Comparison of ENCODE assay signal across 7 mouse cellular contexts in genomic region chr16:22118716-22119501, GRCm38 (mm10). TPM values are rescaled to one million over a fixed set of nuclear protein-coding genes. Genes with fewer than 3 reads are reported as not detected.
DNase-seq lines count a peak whose midpoint lies in the region; ATAC-seq and TF ChIP-seq lines count a peak whose summit lies in the region.

No protein-coding gene starts in this region.

- H3K27ac ChIP-seq in heart, adult 2 months: peak overlapping the region; percentile 20; the same call in 1 of the 2 replicates
- no peak overlapping the region for H3K27ac ChIP-seq in hindbrain, embryonic 13.5 days
- no peak overlapping the region for H3K27ac ChIP-seq in midbrain, embryonic 13.5 days

- H3K36me3 ChIP-seq in heart, adult 2 months (ENCODE audit: control insufficient read depth, insufficient read depth, low read length): no peaks in the 10 kb centered on the region
- peaks cover 15% of the 10 kb centered on the region; the same call in 1 of the 2 replicates for H3K36me3 ChIP-seq in hindbrain, embryonic 13.5 days
- peaks cover 7% of the 10 kb centered on the region for H3K36me3 ChIP-seq in midbrain, embryonic 13.5 days

- DNase-seq in spleen, postnatal 36 days (ENCODE audit: low spot score in 2 of 2): peak; percentile 18 to 24
- DNase-seq in spleen, adult 12 weeks (ENCODE audit: low spot score): no peak
- DNase-seq in heart, adult 2 months: peak; percentile 13 to 29
- peak; percentile 20 to 38 for DNase-seq in kidney, postnatal 4 days
- no peak for DNase-seq in lung, postnatal 25 days (ENCODE audit: low spot score)

- no peak for ATAC-seq in hindbrain, embryonic 13.5 days (ENCODE audit: low FRiP score)
- ATAC-seq in midbrain, embryonic 13.5 days: no peak

- H3K4me2 ChIP-seq in hindbrain, embryonic 13.5 days: no peak overlapping the region
- no peak overlapping the region for H3K4me2 ChIP-seq in midbrain, embryonic 13.5 days (replicated peaks)

- no peaks in the 10 kb centered on the region for H3K27me3 ChIP-seq in heart, adult 2 months (ENCODE audit: control insufficient read depth, insufficient read depth, low read length)
- no peaks in the 10 kb centered on the region for H3K27me3 ChIP-seq in hindbrain, embryonic 13.5 days
- H3K27me3 ChIP-seq in midbrain, embryonic 13.5 days: no peaks in the 10 kb centered on the region

- 54% methylated on average over 14 of the region's 14 CpGs for WGBS in heart, adult 2 months
- WGBS in hindbrain, embryonic 13.5 days: 90% methylated on average over 14 of the region's 14 CpGs
- WGBS in midbrain, embryonic 13.5 days: 93% methylated on average over 14 of the region's 14 CpGs

- TF ChIP-seq POLR2A in heart, adult 2 months (IDR thresholded peaks at IDR 0.05; ENCODE audit: insufficient read depth, low read depth, low read length): no peak

- H3K9me3 ChIP-seq in hindbrain, embryonic 13.5 days: no peaks in the 10 kb centered on the region
- H3K9me3 ChIP-seq in midbrain, embryonic 13.5 days: no peaks in the 10 kb centered on the region

- no peak overlapping the region for H3K9ac ChIP-seq in heart, adult 2 months (ENCODE audit: low read depth, low read length)
- no peak overlapping the region for H3K9ac ChIP-seq in hindbrain, embryonic 13.5 days
- no peak overlapping the region for H3K9ac ChIP-seq in midbrain, embryonic 13.5 days (replicated peaks)

- peaks cover 2% of the 10 kb centered on the region for H3K4me1 ChIP-seq in heart, adult 2 months (ENCODE audit: control insufficient read depth, insufficient read depth, low read length)
- peaks cover 3% of the 10 kb centered on the region for H3K4me1 ChIP-seq in hindbrain, embryonic 13.5 days (replicated peaks)
- no peaks in the 10 kb centered on the region for H3K4me1 ChIP-seq in midbrain, embryonic 13.5 days (replicated peaks)

- intact Hi-C loops in heart, adult 2 months (cut with DNase I): no loop called here

- no peak for TF ChIP-seq EP300 in heart, adult 2 months (IDR thresholded peaks at IDR 0.05; ENCODE audit: insufficient read depth, low read depth, low read length)

- TF ChIP-seq CTCF in heart, adult 2 months (IDR thresholded peaks at IDR 0.05): no peak

- no peaks in the 10 kb centered on the region for H3K79me2 ChIP-seq in heart, adult 2 months (replicated peaks; ENCODE audit: control insufficient read depth, insufficient read depth, low read length)

- H3K4me3 ChIP-seq in heart, adult 2 months: no peak overlapping the region
- H3K4me3 ChIP-seq in hindbrain, embryonic 13.5 days: no peak overlapping the region
- H3K4me3 ChIP-seq in midbrain, embryonic 13.5 days (replicated peaks): no peak overlapping the region

RNA-seq across cellular contexts. Expression of gene Igf2bp2, which starts 44.2 kb away (rescaled TPM):
- total RNA-seq in heart, adult 2 months (2021): 1 to 10 TPM; 5.3 to 7.4 TPM
- polyA plus RNA-seq in heart, adult 2 months (2012; rRNA removed): 1.5 and 3.5 TPM in 2 replicates
- polyA plus RNA-seq in hindbrain, embryonic 13.5 days (2015; fragmentation: Nextera tagmentation; extraction: Ambion mirVana): 33.1 and 33.5 TPM in 2 replicates
- 31.8 and 32.2 TPM in 2 replicates for polyA plus RNA-seq in midbrain, embryonic 13.5 days (2015; fragmentation: Nextera tagmentation; extraction: Ambion mirVana)

Comparison
In these comparisons a context has a peak if more than half of its experiments do, and no peak if none do; other contexts are left out.
1. DNase-seq: peak in spleen, postnatal 36 days (2 of 2), heart, adult 2 months (2 of 2) and kidney, postnatal 4 days (2 of 2); none in spleen, adult 12 weeks (single experiment) and lung, postnatal 25 days (single experiment).